Mouse (Mus musculus): ENCODE measurements around the gene Shroom4. TPM values are rescaled to one million over a fixed set of nuclear protein-coding genes. Genes with fewer than 3 reads are reported as not detected.

The Shroom4 gene
- polyA plus RNA-seq, 1 experiment: not detected

- Histone ChIP-seq H3K4me3 (replicated peaks) (no peak overlapping the region), H3K4me1 (ENCODE audit: control insufficient read depth) (no peaks in the 10 kb centered on the region), H3K27me3 (ENCODE audit: control insufficient read depth) (no peaks in the 10 kb centered on the region), H3K9me3 (ENCODE audit: control insufficient read depth, low read length) (no peaks in the 10 kb centered on the region), H3K36me3 (ENCODE audit: control insufficient read depth) (no peaks in the 10 kb centered on the region)
- TF ChIP-seq TAL1 (IDR thresholded peaks at IDR 0.05; ENCODE audit: low read length) (no peak), GATA1 (IDR thresholded peaks at IDR 0.05; ENCODE audit: low read length) (no peak)
These were observed 259.2 kb downstream of the Shroom4 start for GRCm38 (mm10) chrX:6658820-6659324.

Other genes with a start within 250 kb of the Shroom4 start
- not detected in 2 replicates for gene Nudt10, start 226.8 kb upstream of the Shroom4 start, polyA plus RNA-seq (2012)
- not detected in 2 replicates for gene Bmp15, start 79.1 kb upstream of the Shroom4 start, polyA plus RNA-seq (2012)

Data from erythroblast, embryonic 14.5 days (primary cell).